Mouse (Mus musculus) neural tube, embryonic 14.5 days (tissue): ENCODE data around the gene Spag5. TPM values are rescaled to one million over a fixed set of nuclear protein-coding genes. Genes with fewer than 3 reads are reported as not detected.

Source experiments
- ATAC-seq: fragments of 200-750 bp; cut with Nextera tagmentation; 2 replicates; pipeline ENCODE4 v1.8.0; 2017; ENCODE audit warnings: low read depth, mild to moderate bottlenecking, moderate TSS enrichment, moderate library complexity
- H3K27ac ChIP-seq: fragments of 300-500 bp; sonication (generic); 2 replicates; pipeline ENCODE4 v1.5.1; 2014; ENCODE audit warnings: low read depth, mild to moderate bottlenecking, control low read depth, low read length, moderate library complexity, mixed read lengths
- H3K27me3 ChIP-seq: fragments of 300-500 bp; sonication (generic); 2 replicates; pipeline ENCODE4 v1.6.1; 2014; ENCODE audit warnings: low read length; ENCODE audit not compliant: control insufficient read depth, insufficient read depth
- H3K36me3 ChIP-seq: fragments of 300-500 bp; sonication (generic); 2 replicates; pipeline ENCODE4 v1.6.1; 2014; ENCODE audit warnings: low read length, mixed read lengths; ENCODE audit not compliant: control insufficient read depth, insufficient read depth
- H3K4me1 ChIP-seq: fragments of 300-500 bp; sonication (generic); 2 replicates; pipeline ENCODE4 v1.6.1; 2014; ENCODE audit warnings: low read length; ENCODE audit not compliant: control insufficient read depth, insufficient read depth
- H3K4me2 ChIP-seq: fragments of 300-500 bp; sonication (generic); 2 replicates; pipeline ENCODE4 v1.6.1; 2014; ENCODE audit warnings: mild to moderate bottlenecking, low read depth, low read length, control low read depth
- H3K4me3 ChIP-seq: fragments of 300-500 bp; sonication (generic); 2 replicates; pipeline ENCODE4 v1.5.1; 2014; ENCODE audit warnings: low read depth, low read length, control low read depth, mixed read lengths
- H3K9ac ChIP-seq: fragments of 300-500 bp; sonication (generic); replicated peaks from 2 replicates; pipeline ENCODE4 v1.6.1; 2014; ENCODE audit warnings: low read depth, mild to moderate bottlenecking, control low read depth, low read length, mixed read lengths
- H3K9me3 ChIP-seq: fragments of 300-500 bp; sonication (generic); 2 replicates; pipeline ENCODE4 v1.6.1; 2016; ENCODE audit warnings: low read length; ENCODE audit not compliant: control insufficient read depth
- WGBS: fragments of 180-500 bp; shearing (Covaris S2); extraction: QIAGEN DNeasy Blood & Tissue Kit; methylation state at CpG from one replicate; pipeline ENCODE4 v1.1.7; 2014; 5-methylcytosine and 5-hydroxymethylcytosine counted together
- polyA plus RNA-seq: library from polyadenylated mRNA; unstranded; fragments of >200 nt; fragmentation: Nextera tagmentation; extraction: Ambion mirVana; gene quantifications from 2 replicates; pipeline ENCODE4 v1.2.1, GENCODE M21; 2014

Spag5 gene
- polyA plus RNA-seq, 1 experiment from 2014 or later, result 3.4 TPM

DNA sequence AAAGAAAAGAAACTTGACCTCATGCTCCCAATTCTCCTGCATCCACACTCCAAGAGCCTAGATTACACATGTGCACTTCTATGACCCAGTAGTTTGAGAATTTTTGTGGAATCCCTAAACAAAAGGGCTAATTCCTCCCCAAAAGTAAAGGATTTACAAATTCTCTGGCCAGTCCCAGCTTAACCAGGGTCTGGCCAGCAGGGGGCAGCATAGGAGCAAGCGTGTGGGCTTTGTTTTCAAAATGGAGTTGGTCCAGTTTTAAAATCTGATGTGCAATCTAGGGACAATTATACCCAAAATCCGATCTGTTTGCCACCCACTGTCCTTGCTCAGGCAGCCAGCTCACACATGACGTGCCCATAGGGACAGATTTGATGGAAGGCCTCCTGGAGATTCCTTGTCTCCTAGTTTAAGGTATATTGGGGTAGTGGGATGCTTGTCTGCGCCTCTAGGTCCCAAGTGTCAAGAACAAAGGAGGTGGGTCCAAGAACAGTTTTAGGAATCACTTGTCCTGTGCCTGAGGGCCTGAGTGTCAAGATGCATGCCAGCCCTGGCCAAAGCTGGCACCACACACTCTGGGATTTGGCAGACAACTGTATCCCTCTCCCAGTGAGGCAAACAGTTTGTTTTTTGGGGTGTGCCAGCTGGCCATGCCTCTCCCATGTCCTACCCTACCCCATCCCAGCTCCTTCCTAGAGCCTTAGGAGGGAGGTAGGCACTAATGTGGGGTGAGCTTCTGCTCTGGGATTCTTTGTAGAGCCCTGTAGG lies 54.3 kb downstream of the Spag5 start:
- ATAC-seq, result no peak
- H3K4me1 ChIP-seq, result no peaks in the 10 kb centered on the region
- no peak overlapping the region for H3K27ac ChIP-seq
- H3K4me3 ChIP-seq, result no peak overlapping the region
- H3K4me2 ChIP-seq, result no peak overlapping the region
- H3K27me3 ChIP-seq, result no peaks in the 10 kb centered on the region
- WGBS, result 32% methylated on average over 4 of the region's 4 CpGs
- no peaks in the 10 kb centered on the region for H3K36me3 ChIP-seq
- no peaks in the 10 kb centered on the region for H3K9me3 ChIP-seq
- H3K9ac ChIP-seq, result no peak overlapping the region

DNA sequence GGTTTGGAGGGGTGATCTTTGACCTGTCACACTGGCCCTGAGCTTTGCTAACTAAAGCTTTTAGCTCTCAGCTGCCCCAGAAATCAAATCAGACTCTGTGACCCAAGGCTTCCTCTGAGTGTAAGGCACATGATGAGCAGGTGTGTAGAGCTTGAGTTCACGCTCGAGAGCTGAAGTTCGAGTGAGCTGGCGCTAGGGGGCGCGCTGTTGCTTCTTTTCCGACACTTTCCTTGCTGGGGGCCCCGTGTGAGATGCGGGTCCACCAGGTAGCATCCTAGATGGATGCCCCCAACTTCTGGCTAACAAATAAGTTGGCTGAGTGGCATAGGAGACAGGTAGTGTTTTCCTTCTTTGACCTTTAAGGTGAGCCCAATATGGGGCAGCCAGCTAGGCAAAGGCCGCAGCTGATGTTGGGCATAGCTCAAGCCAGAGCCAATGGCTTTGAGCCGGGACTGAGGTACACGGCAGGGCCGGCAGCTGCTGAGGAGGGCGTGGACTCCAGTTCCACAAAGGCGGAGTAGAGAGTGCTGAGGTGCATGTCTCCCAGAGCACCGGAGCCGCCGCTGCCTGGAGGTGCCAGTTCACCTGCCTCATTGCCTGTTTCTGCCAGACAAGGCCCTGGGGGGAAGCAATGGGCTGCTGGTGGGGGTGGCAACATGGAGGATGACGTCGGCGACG lies 57.1 kb downstream of the Spag5 start:
- Histone ChIP-seq H3K9me3 (no peaks in the 10 kb centered on the region), H3K27ac (no peak overlapping the region), H3K4me1 (no peaks in the 10 kb centered on the region), H3K36me3 (no peaks in the 10 kb centered on the region), H3K4me2 (no peak overlapping the region), H3K9ac (no peak overlapping the region), H3K27me3 (no peaks in the 10 kb centered on the region), H3K4me3 (no peak overlapping the region)
- 9% methylated on average over 22 of the region's 22 CpGs for WGBS
- ATAC-seq, result no peak

DNA sequence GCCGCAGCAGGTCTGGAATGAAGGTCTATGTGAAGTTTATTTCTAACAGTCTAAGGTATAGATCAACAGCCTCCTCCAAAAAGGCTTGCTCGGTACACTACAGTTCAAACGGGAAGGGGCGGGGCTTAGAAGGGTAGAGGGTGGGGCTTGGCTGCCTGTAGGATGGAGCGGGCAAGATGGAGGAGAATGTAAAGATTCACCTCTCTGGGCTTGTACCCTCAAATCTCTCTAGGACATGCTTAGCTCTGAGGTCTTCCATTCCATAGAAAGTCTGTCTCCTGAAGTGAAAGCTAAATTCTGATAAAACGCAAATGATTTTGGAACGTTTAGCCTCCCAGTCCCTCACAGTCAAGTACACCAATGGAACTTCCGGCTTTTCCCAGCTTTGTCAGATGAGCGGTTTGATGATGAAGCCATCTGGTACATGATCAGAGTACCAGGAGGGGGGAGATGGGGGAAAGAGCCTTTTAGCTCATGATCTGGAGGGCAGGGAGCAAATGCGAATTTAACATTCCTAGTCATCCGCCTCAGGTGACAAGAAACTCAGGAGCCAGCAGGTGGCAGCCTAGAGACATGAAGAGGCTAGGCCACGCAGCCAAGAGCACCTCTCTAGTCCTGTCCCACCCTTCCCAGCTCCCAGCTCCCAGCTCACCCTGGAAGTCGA lies 58.9 kb downstream of the Spag5 start:
- no peaks in the 10 kb centered on the region for H3K9me3 ChIP-seq
- no peak overlapping the region for H3K27ac ChIP-seq
- H3K27me3 ChIP-seq, result no peaks in the 10 kb centered on the region
- H3K4me3 ChIP-seq, result peak overlapping the region; percentile 20
- peak overlapping the region; percentile 42; the same call in 1 of the 2 replicates for H3K4me2 ChIP-seq
- 14% methylated on average over 13 of the region's 13 CpGs for WGBS
- ATAC-seq, result peak; percentile 70; the same call in 1 of the 2 replicates
- H3K36me3 ChIP-seq, result no peaks in the 10 kb centered on the region
- H3K4me1 ChIP-seq, result no peaks in the 10 kb centered on the region
- peak overlapping the region; percentile 39; the same call in 1 of the 2 replicates for H3K9ac ChIP-seq

- no peak overlapping the region for H3K4me2 ChIP-seq
- no peaks in the 10 kb centered on the region for H3K36me3 ChIP-seq
- H3K9me3 ChIP-seq, result no peaks in the 10 kb centered on the region
- H3K9ac ChIP-seq, result no peak overlapping the region
- H3K27ac ChIP-seq, result no peak overlapping the region
- no peaks in the 10 kb centered on the region for H3K27me3 ChIP-seq
- 58% methylated on average over 2 of the region's 2 CpGs for WGBS
- no peak for ATAC-seq
- H3K4me3 ChIP-seq, result no peak overlapping the region
- H3K4me1 ChIP-seq, result no peaks in the 10 kb centered on the region
These were observed 59.4 kb downstream of the Spag5 start for GRCm38 (mm10) chr11:78360789-78361131.

- no peaks in the 10 kb centered on the region for H3K4me1 ChIP-seq
- no peaks in the 10 kb centered on the region for H3K9me3 ChIP-seq
- H3K9ac ChIP-seq, result no peak overlapping the region
- no peaks in the 10 kb centered on the region for H3K27me3 ChIP-seq
- H3K27ac ChIP-seq, result no peak overlapping the region
- ATAC-seq, result no peak
- no peak overlapping the region for H3K4me2 ChIP-seq
- no peak overlapping the region for H3K4me3 ChIP-seq
- no peaks in the 10 kb centered on the region for H3K36me3 ChIP-seq
- 70% methylated on average over 13 of the region's 13 CpGs for WGBS
These were observed 62.1 kb downstream of the Spag5 start for GRCm38 (mm10) chr11:78363309-78364007.

DNA sequence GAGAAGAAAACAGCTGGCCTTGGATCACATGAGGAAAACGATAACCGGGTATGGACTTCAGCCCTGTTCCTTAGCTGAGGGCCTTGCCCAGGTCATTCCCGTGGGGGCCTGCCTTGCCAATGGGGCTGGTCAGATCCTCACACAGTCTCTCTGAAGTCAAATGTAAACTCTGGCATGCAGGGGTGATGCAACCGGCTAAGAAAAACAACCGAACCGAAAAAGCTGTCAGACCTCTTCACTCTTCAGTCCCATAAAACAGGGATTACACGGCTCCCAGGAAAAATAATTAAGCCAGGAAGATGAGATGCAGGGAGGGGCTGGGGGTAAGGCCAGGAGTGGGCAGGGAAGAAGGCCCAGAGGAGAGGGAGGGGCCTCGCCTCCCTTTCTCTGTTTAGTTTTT lies 62.8 kb downstream of the Spag5 start:
- no peak for ATAC-seq
- Histone ChIP-seq H3K4me2 (no peak overlapping the region), H3K9me3 (no peaks in the 10 kb centered on the region), H3K27ac (no peak overlapping the region), H3K36me3 (no peaks in the 10 kb centered on the region), H3K27me3 (no peaks in the 10 kb centered on the region), H3K4me3 (no peak overlapping the region), H3K4me1 (no peaks in the 10 kb centered on the region), H3K9ac (no peak overlapping the region)
- 70% methylated on average over 8 of the region's 8 CpGs for WGBS

- H3K4me2 ChIP-seq, result no peak overlapping the region
- no peak overlapping the region for H3K4me3 ChIP-seq
- H3K27me3 ChIP-seq, result no peaks in the 10 kb centered on the region
- no peaks in the 10 kb centered on the region for H3K36me3 ChIP-seq
- no peak for ATAC-seq
- no peak overlapping the region for H3K9ac ChIP-seq
- H3K27ac ChIP-seq, result no peak overlapping the region
- 90% methylated on average over 15 of the region's 15 CpGs for WGBS
- H3K9me3 ChIP-seq, result no peaks in the 10 kb centered on the region
- H3K4me1 ChIP-seq, result no peaks in the 10 kb centered on the region
These were observed 66.3 kb downstream of the Spag5 start for GRCm38 (mm10) chr11:78367456-78368225.

GRCm38 (mm10) chr11:78370389-78370788 lies 69.1 kb downstream of the Spag5 start:
- Histone ChIP-seq H3K4me3 (no peak overlapping the region), H3K9me3 (no peaks in the 10 kb centered on the region)
- WGBS, result 57% methylated on average over 1 of the region's 1 CpGs

More at GRCm38 (mm10) chr11:78370389-78370788, 69.1 kb downstream of the Spag5 start:
- no peaks in the 10 kb centered on the region for H3K27me3 ChIP-seq
- no peaks in the 10 kb centered on the region for H3K4me1 ChIP-seq
- H3K27ac ChIP-seq, result no peak overlapping the region
- ATAC-seq, result no peak
- H3K9ac ChIP-seq, result no peak overlapping the region
- H3K4me2 ChIP-seq, result no peak overlapping the region
- H3K36me3 ChIP-seq, result no peaks in the 10 kb centered on the region
